Mouse (Mus musculus) G1E (cell line): ENCODE results near the gene Hes7.

Experiments
- CTCF ChIP-seq: IDR thresholded peaks from 2 replicates; pipeline ENCODE4 v1.5.1; 2012; ENCODE audit warnings: low read depth, low read length, inconsistent platforms, mixed read lengths
- GATA1 ChIP-seq: IDR thresholded peaks from 2 replicates; pipeline ENCODE4 v1.6.1; 2012; ENCODE audit warnings: borderline replicate concordance, low read length, inconsistent platforms, mixed read lengths

DNA sequence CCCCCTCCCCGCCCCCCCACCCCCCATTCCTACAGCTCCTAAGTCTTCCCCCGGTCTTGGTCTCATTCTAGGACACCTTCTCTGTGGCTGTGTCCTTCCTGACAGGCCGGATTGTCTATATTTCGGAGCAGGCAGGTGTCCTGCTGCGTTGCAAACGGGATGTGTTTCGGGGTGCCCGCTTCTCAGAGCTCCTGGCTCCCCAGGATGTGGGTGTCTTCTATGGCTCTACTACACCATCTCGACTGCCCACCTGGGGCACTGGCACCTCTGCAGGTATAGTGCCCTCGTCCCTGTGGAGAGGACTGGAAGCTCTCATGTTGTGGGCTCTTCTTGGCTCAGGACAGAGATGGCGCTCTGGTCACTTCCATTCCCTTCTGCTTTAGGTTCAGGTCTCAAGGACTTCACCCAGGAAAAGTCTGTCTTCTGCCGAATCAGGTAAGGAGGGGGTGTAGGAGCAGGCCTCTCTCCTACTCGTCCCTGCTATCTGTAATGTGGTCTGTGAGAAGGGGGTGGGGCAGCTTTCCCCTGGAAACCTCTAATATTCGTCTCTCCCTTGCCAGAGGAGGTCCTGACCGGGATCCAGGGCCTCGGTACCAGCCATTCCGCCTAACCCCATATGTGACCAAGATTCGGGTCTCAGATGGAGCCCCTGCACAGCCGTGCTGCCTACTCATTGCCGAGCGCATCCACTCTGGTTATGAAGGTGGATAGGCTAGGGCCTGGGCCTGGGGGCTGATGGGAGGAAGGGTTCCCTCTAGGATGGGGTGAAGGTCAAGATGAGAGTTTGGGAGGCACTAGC lies 18.4 kb upstream of the Hes7 start:
- no peak for TF ChIP-seq CTCF
- TF ChIP-seq GATA1: no peak
